Mouse (Mus musculus) CH12.LX (cell line): Measurements from ENCODE around the gene Gm13124.

ENCODE experiments used
- BHLHE40 ChIP-seq: IDR thresholded peaks from 2 replicates; pipeline ENCODE4 v1.6.1; 2011; ENCODE audit warnings: mild to moderate bottlenecking, low read depth, low read length, improper control_type of control experiment
- CTCF ChIP-seq, 2 experiments: IDR thresholded peaks in 1 of 2; conservative IDR thresholded peaks in 1 of 2; 2 replicates each; pipeline ENCODE4 v1.5.1; 2011 to 2012; ENCODE audit warnings: low read depth in 2 of 2, low read length in 2 of 2, improper control_type of control experiment in 1 of 2, inconsistent platforms in 1 of 2, mild to moderate bottlenecking in 1 of 2, moderate library complexity in 1 of 2
- SMC3 ChIP-seq: IDR thresholded peaks from 2 replicates; pipeline ENCODE4 v1.6.1; 2011; ENCODE audit warnings: low read depth, low read length, improper control_type of control experiment

- TF ChIP-seq BHLHE40 (no peak), SMC3 (no peak), CTCF (conservative IDR thresholded peaks at IDR 0.05 in 1 of 2, IDR thresholded peaks at IDR 0.05 in 1 of 2; ENCODE audit: low read depth in 2 of 2, low read length in 2 of 2) (no peak)
These were observed at the start of gene Gm13124 for GRCm38 (mm10) chr4:144565034-144565433.
